In genomic region chr5:53684417-53684816, GRCm38 (mm10) we compare ENCODE assay signal across 20 mouse cellular contexts. TPM values are rescaled to one million over a fixed set of nuclear protein-coding genes. Genes with fewer than 3 reads are reported as not detected.
"Had no signal": no experiment of that assay in that cellular context is flagged by ENCODE, and none has a peak within 500 bp of the region (broad histone marks: within the 10 kb centered on the region; RNA-seq: fewer than 3 reads in every experiment).

No protein-coding gene starts in this region.

- H3K4me1 ChIP-seq: liver, embryonic 15.5 days; megakaryocyte, embryonic 14.5 days; midbrain, embryonic 15.5 days; neural tube, embryonic 12.5 days had no signal

- H3K27ac ChIP-seq: liver, embryonic 15.5 days; macrophage; midbrain, embryonic 15.5 days; neural tube, embryonic 12.5 days; stomach, embryonic 15.5 days; stomach, postnatal 0 days had no signal

- H3K36me3 ChIP-seq: liver, embryonic 15.5 days; midbrain, embryonic 15.5 days; neural tube, embryonic 12.5 days; stomach, embryonic 15.5 days had no signal

- H3K4me3 ChIP-seq: liver, embryonic 15.5 days; megakaryocyte, embryonic 14.5 days; midbrain, embryonic 15.5 days; neural tube, embryonic 12.5 days; stomach, embryonic 15.5 days had no signal

- H3K27me3 ChIP-seq: liver, embryonic 15.5 days; midbrain, embryonic 15.5 days; neural tube, embryonic 12.5 days; stomach, embryonic 15.5 days had no signal

- H3K9ac ChIP-seq: liver, embryonic 15.5 days; liver, postnatal 0 days; lung, embryonic 14.5 days; midbrain, embryonic 15.5 days; neural tube, embryonic 12.5 days; stomach, embryonic 15.5 days had no signal

- DNase-seq: liver, postnatal 0 days; lung, postnatal 14 days; lung, postnatal 36 days; right cerebral cortex, postnatal 14 days; thymus, adult 2 months; thymus, postnatal 25 days; thymus, postnatal 4 days had no signal

- H3K4me2 ChIP-seq: liver, embryonic 15.5 days; lung, embryonic 14.5 days; midbrain, embryonic 11.5 days; midbrain, embryonic 15.5 days; neural tube, embryonic 12.5 days; stomach, embryonic 15.5 days had no signal

- H3K9me3 ChIP-seq: liver, embryonic 15.5 days; midbrain, embryonic 15.5 days; neural tube, embryonic 12.5 days; stomach, embryonic 15.5 days had no signal

- ATAC-seq: liver, postnatal 0 days; lung, postnatal 0 days; midbrain, embryonic 15.5 days had no signal

RNA-seq across cellular contexts. Expression of gene Cckar, which starts 23.1 kb away (rescaled TPM):
- total RNA-seq: megakaryocyte progenitor cell, adult 5-6 weeks; monocyte, adult 5-6 weeks; neutrophil, adult 5-6 weeks had no signal
- polyA plus RNA-seq: macrophage had no signal
